Mouse (Mus musculus) heart, postnatal 10 days (tissue): Measurements from ENCODE around the gene Ptpn3. TPM values are rescaled to one million over a fixed set of nuclear protein-coding genes. Genes with fewer than 3 reads are reported as not detected.
"Not testable (repeated sequence)": the region's sequence is repeated elsewhere in the genome, so short reads cannot be mapped to it uniquely, and the experiment has no call there.

Source experiments
- DNase-seq, 2 experiments: peaks; one replicate each; pipeline ENCODE4 v3.0.0; 2021
- intact Hi-C: fragments of 180-260 bp; cut with DNase I; formaldehyde crosslinking; loops from one replicate; pipeline ENCODE4 v1.15.1; 2025
- total RNA-seq, 2 experiments: library from RNA; stranded (reverse); gene quantifications; 2 replicates each; pipeline ENCODE4 v1.2.3; 2021

Ptpn3 gene
- total RNA-seq, 2 experiments from 2014 or later = 25.2 to 26.1 TPM

- DNase-seq = peak; percentile 73 to 74
- intact Hi-C loops = loop anchor here (2.0 to 5.0 kb wide), 2 partner anchors 19 to 33 kb away; no protein-coding TSS in a partner anchor
Measured at GRCm38 (mm10) chr4:57299701-57300468, 1.8 kb downstream of the Ptpn3 start.

- intact Hi-C loops = no loop called here
- DNase-seq = no peak
Measured at GRCm38 (mm10) chr4:57299308-57299700, 2.3 kb downstream of the Ptpn3 start.

GRCm38 (mm10) chr4:57298181-57298580 lies 3.5 kb downstream of the Ptpn3 start:
- intact Hi-C loops = no loop called here
- DNase-seq = no peak

GRCm38 (mm10) chr4:57294971-57295656 lies 6.5 kb downstream of the Ptpn3 start:
- DNase-seq = peak; percentile 86 to 88

GRCm38 (mm10) chr4:57292670-57293069 lies 9.0 kb downstream of the Ptpn3 start:
- DNase-seq = no peak
- intact Hi-C loops = no loop called here

More at GRCm38 (mm10) chr4:57294971-57295656, 6.5 kb downstream of the Ptpn3 start:
- intact Hi-C loops = no loop called here

GRCm38 (mm10) chr4:57290049-57290448 lies 11.6 kb downstream of the Ptpn3 start:
- intact Hi-C loops = no loop called here

GRCm38 (mm10) chr4:57287808-57288207 lies 13.8 kb downstream of the Ptpn3 start:
- intact Hi-C loops = no loop called here

More at GRCm38 (mm10) chr4:57290049-57290448, 11.6 kb downstream of the Ptpn3 start:
- DNase-seq = no peak

GRCm38 (mm10) chr4:57285251-57285650 lies 16.4 kb downstream of the Ptpn3 start:
- DNase-seq = no peak
- intact Hi-C loops = no loop called here

More at GRCm38 (mm10) chr4:57287808-57288207, 13.8 kb downstream of the Ptpn3 start:
- no peak for DNase-seq

- intact Hi-C loops = no loop called here
- DNase-seq = no peak
Measured at GRCm38 (mm10) chr4:57283189-57283588, 18.4 kb downstream of the Ptpn3 start.

GRCm38 (mm10) chr4:57282630-57283029 lies 19.0 kb downstream of the Ptpn3 start:
- intact Hi-C loops = no loop called here
- no peak for DNase-seq

- DNase-seq = no peak
- intact Hi-C loops = no loop called here
Measured at GRCm38 (mm10) chr4:57282179-57282578, 19.5 kb downstream of the Ptpn3 start.

GRCm38 (mm10) chr4:57280888-57281287 lies 20.7 kb downstream of the Ptpn3 start:
- DNase-seq = peak; percentile 75 to 82
- intact Hi-C loops = loop anchor here (2.0 kb wide), 1 partner anchor 20 kb away; the partner anchor contains the start of gene Ptpn3

- DNase-seq = peak; percentile 60 to 61
- intact Hi-C loops = no loop called here
Measured at GRCm38 (mm10) chr4:57279229-57279628, 22.4 kb downstream of the Ptpn3 start.

GRCm38 (mm10) chr4:57278812-57279211 lies 22.8 kb downstream of the Ptpn3 start:
- intact Hi-C loops = no loop called here

GRCm38 (mm10) chr4:57277671-57278070 lies 24.0 kb downstream of the Ptpn3 start:
- DNase-seq = no peak
- intact Hi-C loops = no loop called here

More at GRCm38 (mm10) chr4:57278812-57279211, 22.8 kb downstream of the Ptpn3 start:
- peak; percentile 25 to 34 for DNase-seq

GRCm38 (mm10) chr4:57275116-57275743 lies 26.4 kb downstream of the Ptpn3 start:
- intact Hi-C loops = loop anchor here (2.0 kb wide), 2 partner anchors 210 to 258 kb away; no protein-coding TSS in a partner anchor
- DNase-seq = peak; percentile 77 to 79

GRCm38 (mm10) chr4:57273532-57274502 lies 27.8 kb downstream of the Ptpn3 start:
- intact Hi-C loops = loop anchor here (2.0 kb wide), 2 partner anchors 209 to 257 kb away; no protein-coding TSS in a partner anchor
- DNase-seq = no peak

- intact Hi-C loops = no loop called here
- DNase-seq = no peak
Measured at GRCm38 (mm10) chr4:57270991-57271390, 30.6 kb downstream of the Ptpn3 start.

GRCm38 (mm10) chr4:57270489-57270888 lies 31.1 kb downstream of the Ptpn3 start:
- intact Hi-C loops = not testable (repeated sequence)

GRCm38 (mm10) chr4:57269344-57269743 lies 32.3 kb downstream of the Ptpn3 start:
- intact Hi-C loops = loop anchor here (5.0 kb wide), 1 partner anchor 33 kb away; the partner anchor contains the start of gene Ptpn3
- DNase-seq = no peak

More at GRCm38 (mm10) chr4:57270489-57270888, 31.1 kb downstream of the Ptpn3 start:
- DNase-seq = not testable (repeated sequence)
